Mouse (Mus musculus): ENCODE results near the gene Fkbp4. TPM values are rescaled to one million over a fixed set of nuclear protein-coding genes. Genes with fewer than 3 reads are reported as not detected.

Gene Fkbp4
- polyA plus RNA-seq, 1 experiment from 2014 or later = 156 TPM

- no peak overlapping the region for H3K4me3 ChIP-seq (ENCODE audit: low read depth, low read length)
- no peak for TF ChIP-seq CTCF (IDR thresholded peaks at IDR 0.05)
- TF ChIP-seq EP300 (IDR thresholded peaks at IDR 0.05) = no peak
- H3K27ac ChIP-seq (ENCODE audit: low read length) = no peak overlapping the region
- no peak overlapping the region for H3K4me2 ChIP-seq (replicated peaks; ENCODE audit: low read depth, low read length)
- peaks cover 23% of the 10 kb centered on the region; the same call in 1 of the 2 replicates for H3K36me3 ChIP-seq (ENCODE audit: insufficient read depth, low read length)
- WGBS = 89% methylated on average over 13 of the region's 13 CpGs
- no peak for DNase-seq (ENCODE audit: low spot score)
- H3K27me3 ChIP-seq (replicated peaks; ENCODE audit: insufficient read depth, low read length) = no peaks in the 10 kb centered on the region
- no peaks in the 10 kb centered on the region for H3K4me1 ChIP-seq (ENCODE audit: insufficient read depth, low read depth, low read length)
- H3K9me3 ChIP-seq (ENCODE audit: low read length) = no peaks in the 10 kb centered on the region
- no peak for ATAC-seq
- H3K9ac ChIP-seq (replicated peaks; ENCODE audit: low read depth) = no peak overlapping the region
These were observed 28.2 kb downstream of the Fkbp4 start for GRCm38 (mm10) chr6:128410305-128410704.

DNA sequence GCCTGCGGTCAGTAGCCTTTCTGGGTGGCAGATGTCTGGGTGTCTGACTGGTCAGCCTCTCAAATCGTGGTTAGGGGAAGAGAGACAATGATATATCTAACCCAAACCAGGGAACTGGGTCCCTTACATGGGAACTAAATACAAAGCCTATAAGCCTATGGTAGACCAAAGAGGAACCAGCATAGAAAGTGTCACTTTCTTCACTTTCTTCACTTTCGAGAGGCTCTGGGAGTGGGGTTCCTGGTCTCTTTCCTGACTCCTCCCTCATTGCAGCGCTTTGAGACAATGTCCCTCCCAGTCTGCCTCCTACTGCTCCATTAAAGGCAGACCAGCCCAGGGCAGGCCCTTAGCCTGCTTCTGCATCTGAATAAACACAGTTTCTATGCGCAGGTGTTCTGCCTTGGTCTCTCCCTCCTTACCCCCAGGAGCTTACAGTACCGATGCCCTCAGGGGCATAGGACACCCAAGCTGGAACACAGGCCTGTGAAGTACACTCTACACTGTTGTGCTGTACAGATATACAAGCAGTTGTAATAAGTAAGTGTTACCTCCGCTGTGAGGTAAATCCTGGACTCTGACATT, 29.8 kb downstream of the Fkbp4 start:
- TF ChIP-seq EP300 (IDR thresholded peaks at IDR 0.05) (no peak), CTCF (IDR thresholded peaks at IDR 0.05) (no peak)
- Histone ChIP-seq H3K4me2 (replicated peaks; ENCODE audit: low read depth, low read length) (no peak overlapping the region), H3K9me3 (ENCODE audit: low read length) (no peaks in the 10 kb centered on the region), H3K36me3 (ENCODE audit: insufficient read depth, low read length) (peaks cover 23% of the 10 kb centered on the region; the same call in 1 of the 2 replicates), H3K27me3 (replicated peaks; ENCODE audit: insufficient read depth, low read length) (no peaks in the 10 kb centered on the region), H3K27ac (ENCODE audit: low read length) (no peak overlapping the region), H3K4me3 (ENCODE audit: low read depth, low read length) (no peak overlapping the region), H3K9ac (replicated peaks; ENCODE audit: low read depth) (no peak overlapping the region), H3K4me1 (ENCODE audit: insufficient read depth, low read depth, low read length) (no peaks in the 10 kb centered on the region)
- ATAC-seq (no peak), DNase-seq (ENCODE audit: low spot score) (no peak)
- WGBS = 89% methylated on average over 7 of the region's 7 CpGs

- Histone ChIP-seq H3K4me2 (replicated peaks; ENCODE audit: low read depth, low read length) (no peak overlapping the region), H3K4me3 (ENCODE audit: low read depth, low read length) (no peak overlapping the region), H3K9me3 (ENCODE audit: low read length) (no peaks in the 10 kb centered on the region), H3K27me3 (replicated peaks; ENCODE audit: insufficient read depth, low read length) (no peaks in the 10 kb centered on the region), H3K36me3 (ENCODE audit: insufficient read depth, low read length) (peaks cover 9% of the 10 kb centered on the region; the same call in 1 of the 2 replicates), H3K9ac (replicated peaks; ENCODE audit: low read depth) (no peak overlapping the region), H3K4me1 (ENCODE audit: insufficient read depth, low read depth, low read length) (0 out of 2 replicates have a peak, but pooled peaks cover 5% of the 10 kb centered on the region), H3K27ac (ENCODE audit: low read length) (no peak overlapping the region)
- ATAC-seq (no peak), DNase-seq (ENCODE audit: low spot score) (no peak)
- WGBS = 59% methylated on average over 5 of the region's 5 CpGs
- no peak for TF ChIP-seq CTCF (IDR thresholded peaks at IDR 0.05)
- TF ChIP-seq EP300 (IDR thresholded peaks at IDR 0.05) = no peak
These were observed 33.8 kb downstream of the Fkbp4 start for GRCm38 (mm10) chr6:128404708-128405107.

- H3K27me3 ChIP-seq (replicated peaks; ENCODE audit: insufficient read depth, low read length) = no peaks in the 10 kb centered on the region
- 0 out of 2 replicates have a peak, but pooled peaks cover 5% of the 10 kb centered on the region for H3K4me1 ChIP-seq (ENCODE audit: insufficient read depth, low read depth, low read length)
- peak overlapping the region; percentile 17; the same call in 1 of the 2 replicates for H3K4me3 ChIP-seq (ENCODE audit: low read depth, low read length)
- no peak overlapping the region for H3K27ac ChIP-seq (ENCODE audit: low read length)
- peak overlapping the region; percentile 52 for H3K4me2 ChIP-seq (replicated peaks; ENCODE audit: low read depth, low read length)
- 25% methylated on average over 20 of the region's 21 CpGs for WGBS
- H3K9me3 ChIP-seq (ENCODE audit: low read length) = no peaks in the 10 kb centered on the region
- H3K9ac ChIP-seq (replicated peaks; ENCODE audit: low read depth) = no peak overlapping the region; the same call in 1 of the 2 replicates
- DNase-seq (ENCODE audit: low spot score) (peak; percentile 58), ATAC-seq (0 out of 2 replicates have a peak, but pooled peaks have one; percentile 38)
- no peak for TF ChIP-seq EP300 (IDR thresholded peaks at IDR 0.05)
- TF ChIP-seq CTCF (IDR thresholded peaks at IDR 0.05) = no peak
- no peaks in the 10 kb centered on the region for H3K36me3 ChIP-seq (ENCODE audit: insufficient read depth, low read length)
These were observed 38.9 kb downstream of the Fkbp4 start for GRCm38 (mm10) chr6:128399421-128400185.

GRCm38 (mm10) chr6:128398996-128399395, 39.5 kb downstream of the Fkbp4 start, which contains the start of gene Nrip2:
Gene Nrip2 (plus strand): TSS chr6:128399296.
- Histone ChIP-seq H3K9me3 (ENCODE audit: low read length) (no peaks in the 10 kb centered on the region), H3K4me2 (replicated peaks; ENCODE audit: low read depth, low read length) (peak within 1 kb of the TSS; percentile 52), H3K36me3 (ENCODE audit: insufficient read depth, low read length) (no peaks in the 10 kb centered on the region), H3K4me1 (ENCODE audit: insufficient read depth, low read depth, low read length) (0 out of 2 replicates have a peak, but pooled peaks cover 5% of the 10 kb centered on the region), H3K27ac (ENCODE audit: low read length) (no peak within 1 kb of the TSS), H3K27me3 (replicated peaks; ENCODE audit: insufficient read depth, low read length) (no peaks in the 10 kb centered on the region), H3K4me3 (ENCODE audit: low read depth, low read length) (peak within 1 kb of the TSS; percentile 17; the same call in 1 of the 2 replicates), H3K9ac (replicated peaks; ENCODE audit: low read depth) (no peak within 1 kb of the TSS; the same call in 1 of the 2 replicates)
- TF ChIP-seq EP300 (IDR thresholded peaks at IDR 0.05) (no peak), CTCF (IDR thresholded peaks at IDR 0.05) (no peak)
- DNase-seq (ENCODE audit: low spot score) (no peak), ATAC-seq (no peak)
- 70% methylated on average over 3 of the region's 3 CpGs for WGBS

DNA sequence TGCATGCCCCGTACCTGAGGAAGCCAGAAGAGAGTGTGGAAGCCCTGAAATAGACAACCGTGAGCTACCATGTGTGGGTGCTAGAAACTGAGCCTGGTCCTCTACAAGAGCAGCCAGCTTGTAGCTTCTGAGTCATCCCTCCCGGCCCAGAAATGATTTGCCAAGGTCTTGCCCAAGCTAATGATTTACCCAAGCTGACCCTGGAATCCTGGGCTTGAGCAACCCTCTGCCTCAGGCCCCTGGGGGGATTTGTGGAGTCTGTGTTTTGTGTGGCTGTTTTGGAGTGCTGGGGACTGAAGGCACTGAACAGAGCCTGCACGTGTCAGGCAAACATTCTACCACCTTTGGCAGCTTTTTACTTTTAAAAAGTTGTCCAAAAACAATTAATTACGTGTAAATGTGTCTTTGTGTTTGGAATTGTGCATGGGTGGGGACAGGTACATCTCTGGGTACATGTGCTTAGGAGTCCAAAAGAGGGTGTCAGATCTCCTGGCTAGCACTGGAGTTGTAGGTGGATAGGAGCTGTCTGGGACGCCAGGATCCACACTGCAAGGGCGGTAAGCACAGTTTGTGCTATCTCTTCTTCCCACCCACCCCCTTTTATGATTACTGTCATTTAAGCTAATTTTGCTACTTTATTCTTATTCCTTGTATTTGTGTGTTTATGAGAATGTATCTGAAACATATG, 40.8 kb downstream of the Fkbp4 start:
- WGBS = 66% methylated on average over 7 of the region's 7 CpGs
- DNase-seq (ENCODE audit: low spot score) = peak; percentile 24
- Histone ChIP-seq H3K27ac (ENCODE audit: low read length) (no peak overlapping the region), H3K4me2 (replicated peaks; ENCODE audit: low read depth, low read length) (no peak overlapping the region), H3K9ac (replicated peaks; ENCODE audit: low read depth) (no peak overlapping the region), H3K4me1 (ENCODE audit: insufficient read depth, low read depth, low read length) (0 out of 2 replicates have a peak, but pooled peaks cover 5% of the 10 kb centered on the region), H3K27me3 (replicated peaks; ENCODE audit: insufficient read depth, low read length) (no peaks in the 10 kb centered on the region), H3K4me3 (ENCODE audit: low read depth, low read length) (no peak overlapping the region), H3K36me3 (ENCODE audit: insufficient read depth, low read length) (no peaks in the 10 kb centered on the region), H3K9me3 (ENCODE audit: low read length) (no peaks in the 10 kb centered on the region)
- ATAC-seq = no peak
- TF ChIP-seq EP300 (IDR thresholded peaks at IDR 0.05) (no peak), CTCF (IDR thresholded peaks at IDR 0.05) (no peak)

Measured in lung, postnatal 0 days (tissue).